Mouse (Mus musculus) CD4-positive, CD25-positive, alpha-beta regulatory T cell, adult 2 months (primary cell): ENCODE data around the gene Usp48.
A peak's percentile ranks its signal among the peaks of the same experiment; 100 is the strongest.

Source experiments
- DNase-seq: peaks from one replicate; pipeline ENCODE4 v3.0.0-alpha.2; 2012; ENCODE audit warnings: low read depth, low spot score

Usp48 gene

GRCm38 (mm10) chr4:137686303-137686702 lies 92.7 kb downstream of the Usp48 start:
- DNase-seq, result no peak

- DNase-seq, result no peak
These were observed 93.8 kb downstream of the Usp48 start for GRCm38 (mm10) chr4:137687234-137687825.

GRCm38 (mm10) chr4:137692107-137692902 lies 98.8 kb downstream of the Usp48 start:
- DNase-seq, result no peak

DNA sequence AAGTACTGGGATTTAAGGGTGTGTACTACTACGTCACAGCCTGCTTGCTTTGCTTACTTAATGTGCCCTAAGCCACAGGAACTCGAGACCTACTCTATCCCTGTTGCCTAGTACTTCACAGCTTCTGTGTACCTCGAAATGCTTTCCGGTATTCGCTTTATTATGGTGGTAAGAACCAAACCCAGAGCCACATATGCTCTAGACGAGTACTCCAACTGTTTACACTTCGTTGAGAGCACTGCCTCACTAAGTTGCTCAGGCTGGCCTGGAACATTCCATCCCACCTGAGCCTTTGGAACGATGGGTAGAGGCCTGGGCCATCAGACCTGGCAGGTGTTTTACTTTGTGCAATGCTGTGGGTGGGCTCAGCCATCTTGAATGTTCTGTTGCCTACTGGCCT lies 101.7 kb downstream of the Usp48 start:
- DNase-seq, result no peak

- no peak for DNase-seq
These were observed 102.3 kb downstream of the Usp48 start for GRCm38 (mm10) chr4:137695900-137696299.

DNA sequence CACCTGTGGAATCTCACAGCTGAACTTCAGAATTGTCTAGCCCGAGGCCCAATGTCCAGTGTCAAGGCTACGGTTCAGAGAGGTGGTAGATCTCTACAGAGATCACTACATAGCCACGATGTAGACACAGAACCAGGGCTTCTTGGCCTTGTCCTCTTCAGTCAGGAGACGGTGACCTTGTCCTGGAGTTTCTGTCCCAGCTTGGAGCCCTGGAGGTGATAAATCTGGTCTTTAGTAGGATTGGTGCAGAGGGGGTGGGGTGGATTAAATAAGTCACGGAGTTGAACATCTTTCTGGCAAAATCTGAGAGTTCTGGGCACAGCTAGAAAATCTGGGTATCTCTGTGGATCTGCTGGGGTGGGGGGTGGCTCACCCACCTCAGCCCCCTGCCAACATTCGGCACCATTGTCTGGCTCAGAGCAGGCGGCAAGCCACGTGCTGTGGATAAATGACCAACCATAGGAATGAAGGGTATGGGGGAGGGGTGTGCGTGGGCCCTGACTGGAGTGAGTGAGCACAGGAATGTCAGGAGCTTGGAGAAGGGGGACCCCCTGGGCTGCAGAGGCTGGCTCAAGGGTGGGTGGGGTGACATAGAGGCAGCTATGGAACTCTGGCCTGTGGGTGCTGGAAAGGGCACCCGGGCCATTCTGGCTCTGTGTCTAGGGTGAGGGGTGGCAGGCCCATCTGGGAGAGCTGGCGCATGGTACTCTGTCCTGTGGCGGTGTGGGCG lies 103.8 kb downstream of the Usp48 start:
- no peak for DNase-seq

- DNase-seq, result no peak
These were observed 104.8 kb downstream of the Usp48 start for GRCm38 (mm10) chr4:137698076-137698985.

DNA sequence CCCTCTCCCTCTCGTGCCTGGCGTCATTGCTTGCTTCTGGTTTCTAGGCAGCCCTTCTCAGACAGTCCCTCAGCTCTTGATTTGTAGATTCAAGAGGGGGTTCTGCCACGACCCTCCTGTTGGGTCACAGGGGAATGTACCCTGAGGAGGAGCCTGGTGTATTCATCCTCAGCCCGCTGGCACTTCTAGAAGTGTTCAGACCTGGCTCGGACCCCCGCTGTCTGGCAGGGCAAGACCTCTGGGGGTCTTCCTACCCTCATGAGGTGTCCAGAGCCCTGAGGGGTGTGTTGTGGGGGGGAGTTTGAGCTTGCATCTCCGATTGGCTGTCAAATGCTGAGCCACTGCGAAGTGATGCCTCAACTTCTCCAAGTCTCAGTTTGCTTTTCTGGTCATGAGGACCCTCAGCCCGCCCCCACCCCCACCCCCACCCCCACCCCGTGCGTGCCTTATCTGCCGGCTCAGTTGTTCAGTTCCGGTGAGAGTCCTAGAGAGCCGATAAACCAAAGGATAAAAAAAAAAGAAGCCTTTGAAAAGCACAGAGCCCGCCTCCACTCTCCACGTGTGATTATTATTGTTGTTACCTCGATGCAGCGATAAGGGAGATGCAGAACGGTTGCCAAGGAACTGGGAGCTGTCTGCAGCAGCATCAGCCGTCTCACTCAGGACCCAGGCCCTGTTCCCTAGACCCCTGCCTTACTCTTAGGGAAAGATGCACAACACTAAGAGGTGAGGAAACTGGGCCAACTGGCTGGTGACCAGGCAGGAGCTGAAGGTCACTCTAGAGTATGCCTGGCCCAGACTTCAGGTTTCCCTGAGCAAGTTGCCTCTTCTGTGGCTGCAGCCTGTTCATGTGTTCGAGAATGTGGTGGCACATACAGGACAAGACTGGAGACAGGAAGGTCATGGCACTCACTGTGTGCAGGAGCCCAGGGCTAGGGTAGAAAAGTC lies 106.0 kb downstream of the Usp48 start:
- DNase-seq, result no peak

DNA sequence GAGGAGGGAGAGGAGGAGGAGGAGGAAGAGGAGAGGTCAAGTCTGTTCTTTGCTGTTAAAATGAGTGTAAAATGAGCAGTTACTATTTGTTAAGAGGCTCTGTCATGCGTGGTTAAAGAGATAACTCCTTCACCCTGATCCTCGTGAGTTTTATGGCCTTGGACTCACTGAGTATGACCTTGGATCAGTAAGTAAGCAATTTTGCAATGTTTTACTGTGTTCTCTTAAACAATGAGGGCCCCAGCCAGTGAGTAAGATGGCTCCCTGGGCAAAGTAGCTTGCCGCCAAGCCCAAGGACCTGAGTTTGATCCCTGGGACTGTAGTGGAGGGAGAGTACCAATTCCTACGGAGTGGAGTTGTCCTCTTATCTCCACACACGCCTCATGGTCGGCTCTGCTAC lies 107.4 kb downstream of the Usp48 start:
- DNase-seq, result no peak

GRCm38 (mm10) chr4:137703077-137703476 lies 109.5 kb downstream of the Usp48 start:
- no peak for DNase-seq

- DNase-seq, result no peak
These were observed 111.0 kb downstream of the Usp48 start for GRCm38 (mm10) chr4:137704561-137704960.

DNA sequence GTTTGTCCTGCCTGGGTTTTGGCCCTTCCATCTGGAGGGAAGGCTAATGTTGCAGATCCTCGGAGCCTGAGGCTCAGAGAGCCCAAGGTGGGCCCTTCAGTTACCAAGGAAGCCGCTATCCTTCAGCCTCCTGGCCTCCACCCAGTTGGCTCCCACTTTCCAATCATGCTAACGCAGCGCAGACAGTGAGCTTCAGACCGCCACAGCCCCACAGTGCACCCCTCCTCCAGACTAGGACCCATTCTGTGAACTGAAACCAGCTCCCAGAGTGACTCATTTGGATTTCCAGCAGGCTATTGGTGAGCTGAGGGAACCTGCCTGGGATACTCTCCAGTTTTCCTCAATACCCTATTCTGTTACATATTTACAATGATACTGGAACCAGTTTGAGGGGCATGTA lies 111.8 kb downstream of the Usp48 start:
- no peak for DNase-seq

GRCm38 (mm10) chr4:137706510-137706909 lies 113.0 kb downstream of the Usp48 start:
- DNase-seq, result no peak

GRCm38 (mm10) chr4:137707216-137707990 lies 113.8 kb downstream of the Usp48 start:
- DNase-seq, result peak; percentile 78
